ENCODE assay signal across 8 mouse cellular contexts in the genomic region with DNA sequence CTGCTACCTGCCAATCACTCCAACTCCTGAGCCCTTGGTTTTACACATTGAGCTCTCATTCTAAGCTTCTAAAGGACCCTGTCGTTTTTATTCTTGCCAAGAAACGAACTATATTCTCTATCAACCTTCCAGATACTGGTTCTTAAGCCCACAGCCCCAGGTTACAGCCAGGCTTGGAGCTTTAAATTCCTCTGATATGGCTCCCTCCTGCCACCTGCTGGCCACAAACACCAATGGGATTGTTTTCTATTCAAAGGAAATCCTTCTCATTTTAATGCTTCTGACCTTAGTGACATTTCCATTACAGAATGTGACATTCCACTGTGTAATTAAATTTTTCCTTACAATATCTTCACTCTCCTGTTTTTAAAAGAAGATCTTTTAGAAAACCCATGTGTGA. TPM values are rescaled to one million over a fixed set of nuclear protein-coding genes. Genes with fewer than 3 reads are reported as not detected.
A peak's percentile ranks its signal among the peaks of the same experiment; 100 is the strongest.
DNase-seq lines count a peak whose midpoint lies in the region; ATAC-seq lines count a peak whose summit lies in the region.

No protein-coding gene starts in this region.

- H3K9ac ChIP-seq in heart, embryonic 11.5 days (ENCODE audit: low read depth, low read length): no peak overlapping the region

- peak; percentile 17 for DNase-seq in heart, adult 8-10 months (ENCODE audit: low spot score)
- DNase-seq in A20 (ENCODE audit: low read depth, low spot score): peak; percentile 54
- DNase-seq in T-cell, adult 2 months (ENCODE audit: low spot score): peak; percentile 14
- DNase-seq in kidney, postnatal 36 days: peak; percentile 37 to 81
- peak; percentile 20 to 36 for DNase-seq in lung, postnatal 4 days
- peak; percentile 35 for DNase-seq in thymus, postnatal 0 days (ENCODE audit: low spot score)

- WGBS in heart, embryonic 11.5 days (ENCODE audit: insufficient replicate concordance): 9% methylated on average over 2 of the region's 2 CpGs

- no peak overlapping the region for H3K27ac ChIP-seq in heart, embryonic 11.5 days (ENCODE audit: low read depth, low read length)

- H3K9me3 ChIP-seq in heart, embryonic 11.5 days (replicated peaks; ENCODE audit: control insufficient read depth, low read length): no peaks in the 10 kb centered on the region

- no peaks in the 10 kb centered on the region for H3K36me3 ChIP-seq in heart, embryonic 11.5 days (ENCODE audit: control insufficient read depth, insufficient read depth, low read length)

- ATAC-seq in heart, embryonic 11.5 days (replicated peaks; ENCODE audit: insufficient number of reproducible peaks, low FRiP score, low TSS enrichment): no peak
- peak; percentile 50; the same call in 1 of the 2 replicates for ATAC-seq in common myeloid progenitor, adult 5-6 weeks (replicated peaks; ENCODE audit: low read depth, poor library complexity, severe bottlenecking)

- H3K4me1 ChIP-seq in heart, embryonic 11.5 days (ENCODE audit: control insufficient read depth, insufficient read depth, low read length): no peaks in the 10 kb centered on the region

- H3K27me3 ChIP-seq in heart, embryonic 11.5 days (ENCODE audit: control insufficient read depth, insufficient read depth, low read length): no peaks in the 10 kb centered on the region

- H3K4me3 ChIP-seq in heart, embryonic 11.5 days (ENCODE audit: low read depth, low read length): no peak overlapping the region

- no peak overlapping the region for H3K4me2 ChIP-seq in heart, embryonic 11.5 days

RNA-seq across cellular contexts. Expression of a gene that starts 28.6 kb away (rescaled TPM):
- 10 to 100 TPM in 2 of 4 experiments, 1 to 10 TPM in 2; 8.4 to 12.2 (median 10.1) TPM for total RNA-seq in heart, adult 8-10 months (2022)
- polyA plus RNA-seq in heart, embryonic 11.5 days (2014; fragmentation: Nextera tagmentation; extraction: Ambion mirVana): 16.2 and 16.7 TPM in 2 replicates
- total RNA-seq in common myeloid progenitor, adult 5-6 weeks (2017): 28.2 and 29.0 TPM in 2 replicates
- 14.2 and 15.1 TPM in 2 replicates for polyA plus RNA-seq in thymus, postnatal 0 days (2015; fragmentation: Nextera tagmentation; extraction: Ambion mirVana)

RNA-seq across cellular contexts. Expression of a gene that starts 44.1 kb away (rescaled TPM):
- total RNA-seq in heart, adult 8-10 months (2022): 1 to 10 TPM; 2.9 to 4.8 (median 3.4) TPM
- 4.8 and 4.9 TPM in 2 replicates for polyA plus RNA-seq in heart, embryonic 11.5 days (2014; fragmentation: Nextera tagmentation; extraction: Ambion mirVana)
- total RNA-seq in common myeloid progenitor, adult 5-6 weeks (2017): 9.2 and 10.4 TPM in 2 replicates
- polyA plus RNA-seq in thymus, postnatal 0 days (2015; fragmentation: Nextera tagmentation; extraction: Ambion mirVana): 1.9 TPM in 2 replicates
